Mouse (Mus musculus) liver, adult 2 months (tissue): ENCODE results near the gene Clip2. TPM values are rescaled to one million over a fixed set of nuclear protein-coding genes. Genes with fewer than 3 reads are reported as not detected.

ENCODE experiments used
- DNase-seq: peaks from one replicate; pipeline ENCODE4 v3.0.0-alpha.2; 2011; ENCODE audit warnings: low read depth, low spot score; ENCODE audit errors: extremely low read depth
- H3K27ac ChIP-seq: fragments of 200-500 bp; replicated peaks from 2 replicates; pipeline ENCODE4 v1.5.1; 2012; ENCODE audit warnings: low read depth, mild to moderate bottlenecking, control low read depth, inconsistent platforms, low read length; ENCODE audit not compliant: insufficient read depth
- H3K27me3 ChIP-seq: fragments of 200-500 bp; 2 replicates; pipeline ENCODE4 v1.6.1; 2012; ENCODE audit warnings: mild to moderate bottlenecking, moderate library complexity, low read length, inconsistent platforms; ENCODE audit not compliant: control insufficient read depth, insufficient read depth
- H3K36me3 ChIP-seq: fragments of 200-500 bp; 2 replicates; pipeline ENCODE4 v1.6.1; 2012; ENCODE audit warnings: low read length, inconsistent platforms; ENCODE audit not compliant: control insufficient read depth, insufficient read depth
- H3K4me1 ChIP-seq: fragments of 200-500 bp; 2 replicates; pipeline ENCODE4 v1.6.1; 2011; ENCODE audit warnings: low read length; ENCODE audit not compliant: control insufficient read depth, insufficient read depth
- H3K4me3 ChIP-seq: fragments of 200-500 bp; 2 replicates; pipeline ENCODE4 v1.5.1; 2011; ENCODE audit warnings: low read depth, mild to moderate bottlenecking, control low read depth, low read length, moderate library complexity; ENCODE audit not compliant: insufficient read depth
- H3K79me2 ChIP-seq: fragments of 200-500 bp; 2 replicates; pipeline ENCODE4 v1.6.1; 2012; ENCODE audit warnings: inconsistent platforms, mild to moderate bottlenecking, low read length, moderate library complexity; ENCODE audit not compliant: control insufficient read depth, insufficient read depth
- H3K9ac ChIP-seq: fragments of 200-500 bp; 2 replicates; pipeline ENCODE4 v1.6.1; 2012; ENCODE audit warnings: low read depth, mild to moderate bottlenecking, control low read depth, inconsistent platforms, low read length
- CTCF ChIP-seq: fragments of 200-500 bp; IDR thresholded peaks from 2 replicates; pipeline ENCODE4 v1.5.1; 2011; ENCODE audit warnings: low read depth, low read length, control low read depth
- POLR2A ChIP-seq: fragments of 200-500 bp; IDR thresholded peaks from 2 replicates; pipeline ENCODE4 v1.6.1; 2011; ENCODE audit warnings: low read length, control low read depth; ENCODE audit not compliant: insufficient read depth; ENCODE audit errors: extremely low read depth
- WGBS: fragments of 180-500 bp; shearing (Covaris S2); methylation state at CpG from one replicate; pipeline ENCODE4 v1.1.7; 2018; 5-methylcytosine and 5-hydroxymethylcytosine counted together
- polyA plus RNA-seq: library from polyadenylated mRNA; depleted of rRNA; stranded (reverse); fragments of >200 nt; gene quantifications from 2 replicates; pipeline ENCODE4 v1.2.3, GENCODE M21; 2012
- total RNA-seq: library from RNA; depleted of rRNA; stranded (reverse); fragments of >200 nt; gene quantifications from 2 replicates; pipeline ENCODE4 v1.2.3, GENCODE M21; 2014

Clip2 gene
- total and polyA plus RNA-seq, 2 experiments: 0.92 to 1.6 TPM

- no peak overlapping the region for H3K9ac ChIP-seq
- H3K79me2 ChIP-seq: no peaks in the 10 kb centered on the region
- no peak for DNase-seq
- no peaks in the 10 kb centered on the region for H3K4me1 ChIP-seq
- no peak for TF ChIP-seq POLR2A
- TF ChIP-seq CTCF: peak; percentile 65
- H3K27me3 ChIP-seq: no peaks in the 10 kb centered on the region
- 60% methylated on average over 9 of the region's 9 CpGs for WGBS
- no peak overlapping the region for H3K4me3 ChIP-seq
- H3K36me3 ChIP-seq: no peaks in the 10 kb centered on the region
- H3K27ac ChIP-seq: no peak overlapping the region
These were observed 62.7 kb downstream of the Clip2 start for GRCm38 (mm10) chr5:134489583-134489982.

DNA sequence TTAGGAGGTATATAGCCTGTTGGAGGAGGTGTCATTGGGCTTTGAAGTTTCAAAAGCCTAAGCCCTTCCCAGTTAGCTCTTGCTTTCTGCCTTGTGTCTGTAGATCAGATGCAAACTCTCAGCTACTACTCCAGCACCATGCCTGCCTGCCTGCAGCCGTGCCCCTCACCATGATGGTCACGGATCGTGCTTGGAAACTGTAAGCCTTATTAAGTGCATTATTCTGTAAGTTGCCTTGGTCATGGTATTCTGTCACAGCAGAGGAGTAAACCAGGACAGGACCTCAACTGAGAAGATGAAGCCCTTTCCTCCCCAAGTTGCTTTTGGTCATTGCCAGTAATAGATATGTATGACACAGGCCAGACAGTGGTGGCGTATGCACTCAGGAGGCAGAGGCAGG, 63.6 kb downstream of the Clip2 start:
- TF ChIP-seq POLR2A: no peak
- TF ChIP-seq CTCF: no peak
- H3K27me3 ChIP-seq: no peaks in the 10 kb centered on the region
- DNase-seq: no peak
- no peaks in the 10 kb centered on the region for H3K36me3 ChIP-seq
- H3K4me3 ChIP-seq: no peak overlapping the region
- no peak overlapping the region for H3K9ac ChIP-seq
- H3K4me1 ChIP-seq: no peaks in the 10 kb centered on the region
- no peak overlapping the region for H3K27ac ChIP-seq
- WGBS: 95% methylated on average over 4 of the region's 4 CpGs
- no peaks in the 10 kb centered on the region for H3K79me2 ChIP-seq

GRCm38 (mm10) chr5:134488042-134488441, 64.2 kb downstream of the Clip2 start:
- Histone ChIP-seq H3K4me1 (no peaks in the 10 kb centered on the region), H3K27me3 (no peaks in the 10 kb centered on the region), H3K9ac (no peak overlapping the region), H3K27ac (no peak overlapping the region), H3K36me3 (no peaks in the 10 kb centered on the region), H3K4me3 (no peak overlapping the region), H3K79me2 (no peaks in the 10 kb centered on the region)
- TF ChIP-seq POLR2A: no peak
- TF ChIP-seq CTCF: no peak
- DNase-seq: no peak
- WGBS: 84% methylated on average over 10 of the region's 10 CpGs

- no peak overlapping the region for H3K4me3 ChIP-seq
- no peak overlapping the region for H3K27ac ChIP-seq
- 55% methylated on average over 13 of the region's 13 CpGs for WGBS
- no peaks in the 10 kb centered on the region for H3K27me3 ChIP-seq
- no peaks in the 10 kb centered on the region for H3K79me2 ChIP-seq
- no peaks in the 10 kb centered on the region for H3K36me3 ChIP-seq
- no peak overlapping the region for H3K9ac ChIP-seq
- TF ChIP-seq POLR2A: no peak
- peak; percentile 88 for TF ChIP-seq CTCF
- H3K4me1 ChIP-seq: no peaks in the 10 kb centered on the region
- peak; percentile 48 for DNase-seq
These were observed 66.2 kb downstream of the Clip2 start for GRCm38 (mm10) chr5:134485900-134486665.

DNA sequence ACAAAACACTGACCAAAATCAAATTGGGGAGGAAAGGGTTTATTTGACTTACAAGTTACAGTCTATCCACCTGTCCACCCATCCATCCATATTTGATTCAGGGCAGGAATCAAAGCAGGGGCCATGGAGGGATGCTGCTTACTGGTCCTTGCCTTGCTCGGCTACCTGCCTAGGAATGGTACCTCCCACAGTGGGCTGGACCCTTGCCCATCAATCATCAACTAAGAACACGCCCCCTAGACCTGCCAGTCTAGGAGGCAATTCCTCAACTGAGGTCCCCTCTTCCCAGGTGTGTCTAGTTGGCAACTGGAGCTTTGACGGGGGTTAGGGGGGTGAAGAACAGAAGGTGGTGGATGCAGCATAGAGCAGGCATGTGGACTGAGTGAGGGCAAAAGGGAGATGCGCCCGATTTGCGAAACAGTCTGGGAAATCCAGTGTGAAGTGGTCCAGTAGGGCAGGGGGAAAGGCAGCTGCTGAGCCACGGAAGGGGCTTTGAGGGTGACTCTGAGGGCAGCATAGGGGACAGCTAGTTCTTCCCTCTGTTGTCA, 67.0 kb downstream of the Clip2 start:
- no peak for TF ChIP-seq CTCF
- no peak for TF ChIP-seq POLR2A
- H3K36me3 ChIP-seq: no peaks in the 10 kb centered on the region
- no peak overlapping the region for H3K9ac ChIP-seq
- H3K4me1 ChIP-seq: no peaks in the 10 kb centered on the region
- H3K27ac ChIP-seq: no peak overlapping the region
- no peaks in the 10 kb centered on the region for H3K79me2 ChIP-seq
- H3K27me3 ChIP-seq: no peaks in the 10 kb centered on the region
- WGBS: 82% methylated on average over 7 of the region's 7 CpGs
- peak; percentile 13 for DNase-seq
- H3K4me3 ChIP-seq: no peak overlapping the region

DNA sequence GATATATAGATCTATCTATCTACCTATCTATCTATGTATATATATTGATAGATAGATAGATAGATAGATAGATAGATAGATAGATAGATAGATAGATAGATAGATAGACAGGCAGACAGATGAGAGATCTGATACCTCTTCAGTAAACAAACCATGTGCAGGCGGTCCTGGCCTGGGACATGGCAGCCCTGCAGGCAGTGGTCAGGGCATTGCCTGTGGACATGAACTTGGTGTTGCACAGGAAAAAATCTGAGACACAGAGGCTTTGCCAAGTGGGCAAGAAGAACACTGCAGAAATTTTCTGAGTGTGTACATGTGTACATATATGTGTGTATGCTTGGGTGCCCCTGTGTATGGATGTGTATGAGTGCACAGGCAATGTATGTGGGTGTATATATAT, 68.9 kb downstream of the Clip2 start:
- Histone ChIP-seq H3K36me3 (no peaks in the 10 kb centered on the region), H3K79me2 (no peaks in the 10 kb centered on the region), H3K4me1 (no peaks in the 10 kb centered on the region), H3K4me3 (no peak overlapping the region), H3K9ac (no peak overlapping the region), H3K27ac (no peak overlapping the region), H3K27me3 (no peaks in the 10 kb centered on the region)
- 77% methylated on average over 1 of the region's 1 CpGs for WGBS
- no peak for TF ChIP-seq CTCF
- no peak for DNase-seq
